Mouse (Mus musculus) forebrain, embryonic 13.5 days (tissue): ENCODE data around the gene Camk2d. TPM values are rescaled to one million over a fixed set of nuclear protein-coding genes. Genes with fewer than 3 reads are reported as not detected.

Source experiments
- ATAC-seq: fragments of 200-750 bp; cut with Nextera tagmentation; 2 replicates; pipeline ENCODE4 v1.8.0; 2017
- H3K27ac ChIP-seq: fragments of 300-500 bp; sonication (generic); 2 replicates; pipeline ENCODE4 v1.5.1; 2015; ENCODE audit warnings: inconsistent platforms, mild to moderate bottlenecking, moderate library complexity
- H3K27me3 ChIP-seq: fragments of 300-500 bp; sonication (generic); 2 replicates; pipeline ENCODE4 v1.6.1; 2015; ENCODE audit warnings: mild to moderate bottlenecking, inconsistent platforms
- H3K36me3 ChIP-seq: fragments of 300-500 bp; sonication (generic); 2 replicates; pipeline ENCODE4 v1.6.1; 2015; ENCODE audit warnings: mild to moderate bottlenecking, inconsistent platforms; ENCODE audit not compliant: poor library complexity, severe bottlenecking
- H3K4me1 ChIP-seq: fragments of 300-500 bp; sonication (generic); 2 replicates; pipeline ENCODE4 v1.6.1; 2015; ENCODE audit warnings: inconsistent platforms
- H3K4me2 ChIP-seq: fragments of 300-500 bp; sonication (generic); 2 replicates; pipeline ENCODE4 v1.6.1; 2015; ENCODE audit warnings: inconsistent platforms, mild to moderate bottlenecking, moderate library complexity
- H3K4me3 ChIP-seq: fragments of 300-500 bp; sonication (generic); 2 replicates; pipeline ENCODE4 v1.5.1; 2015; ENCODE audit warnings: mild to moderate bottlenecking, inconsistent platforms
- H3K9ac ChIP-seq: fragments of 300-500 bp; sonication (generic); 2 replicates; pipeline ENCODE4 v1.6.1; 2015; ENCODE audit warnings: mild to moderate bottlenecking, inconsistent platforms
- H3K9me3 ChIP-seq: fragments of 300-500 bp; sonication (generic); replicated peaks from 2 replicates; pipeline ENCODE4 v1.6.1; 2016; ENCODE audit warnings: inconsistent platforms
- WGBS: fragments of 180-500 bp; shearing (Covaris S2); methylation state at CpG from one replicate; pipeline ENCODE4 v1.1.7; 2015; 5-methylcytosine and 5-hydroxymethylcytosine counted together
- polyA plus RNA-seq: library from polyadenylated mRNA; unstranded; fragments of >200 nt; fragmentation: Nextera tagmentation; extraction: Ambion mirVana; gene quantifications from 2 replicates; pipeline ENCODE4 v1.2.1, GENCODE M21; 2015

Camk2d gene
- polyA plus RNA-seq, 1 experiment from 2014 or later = 17.8 TPM

GRCm38 (mm10) chr3:126848081-126848480 is 252.0 kb downstream of the Camk2d start:
- no peak overlapping the region for H3K9ac ChIP-seq
- no peak overlapping the region for H3K4me2 ChIP-seq
- no peaks in the 10 kb centered on the region for H3K36me3 ChIP-seq
- no peaks in the 10 kb centered on the region for H3K9me3 ChIP-seq
- no peaks in the 10 kb centered on the region for H3K27me3 ChIP-seq
- H3K4me3 ChIP-seq = no peak overlapping the region
- no peak for ATAC-seq
- WGBS = 96% methylated on average over 1 of the region's 1 CpGs
- H3K27ac ChIP-seq = no peak overlapping the region
- no peaks in the 10 kb centered on the region for H3K4me1 ChIP-seq

DNA sequence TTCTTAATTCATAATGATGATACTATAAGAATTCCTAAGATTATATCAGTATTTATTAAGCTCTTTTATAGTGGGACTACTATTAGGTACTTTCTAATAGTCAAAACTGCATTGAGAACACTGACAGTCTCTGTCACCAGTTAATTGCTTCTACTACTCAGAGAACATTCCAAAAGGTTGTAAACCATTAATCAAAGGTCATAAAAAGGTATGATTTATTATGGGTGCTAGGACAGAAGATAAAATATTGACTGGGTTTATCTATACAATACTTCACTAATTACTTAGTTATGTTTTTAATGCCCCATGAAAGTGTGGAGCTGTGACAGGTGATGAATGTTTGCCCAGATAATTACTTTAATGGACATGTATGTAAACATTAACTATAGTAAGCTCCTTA is 264.3 kb downstream of the Camk2d start:
- no peak for ATAC-seq
- Histone ChIP-seq H3K4me1 (no peaks in the 10 kb centered on the region), H3K4me3 (no peak overlapping the region), H3K4me2 (no peak overlapping the region), H3K9me3 (no peaks in the 10 kb centered on the region), H3K36me3 (no peaks in the 10 kb centered on the region), H3K27me3 (no peaks in the 10 kb centered on the region), H3K27ac (no peak overlapping the region), H3K9ac (no peak overlapping the region)

DNA sequence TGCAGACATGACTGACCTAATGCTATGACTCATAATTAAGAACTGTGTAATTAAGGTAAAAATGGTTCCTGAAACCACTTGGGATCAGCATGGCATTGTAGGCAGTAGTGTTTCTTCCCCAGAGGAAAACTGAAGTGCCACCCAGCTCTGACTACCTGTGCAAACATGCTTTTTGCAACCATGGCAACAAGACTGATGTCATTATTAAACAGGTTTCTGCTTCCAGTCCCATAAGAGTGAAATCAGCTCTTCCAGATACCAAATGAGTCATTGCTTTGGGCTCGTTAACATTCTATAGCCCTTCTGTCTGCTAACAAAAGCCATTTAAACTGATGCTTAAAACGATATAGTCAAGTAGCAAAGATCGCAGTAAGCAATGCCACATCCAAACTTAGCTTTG is 273.5 kb downstream of the Camk2d start:
- 32% methylated on average over 3 of the region's 3 CpGs for WGBS
- Histone ChIP-seq H3K9ac (no peak overlapping the region), H3K9me3 (no peaks in the 10 kb centered on the region), H3K27ac (no peak overlapping the region), H3K4me1 (no peaks in the 10 kb centered on the region), H3K36me3 (no peaks in the 10 kb centered on the region), H3K4me3 (no peak overlapping the region), H3K4me2 (no peak overlapping the region), H3K27me3 (no peaks in the 10 kb centered on the region)
- peak; percentile 51; the same call in 1 of the 2 replicates for ATAC-seq

GRCm38 (mm10) chr3:126870688-126871087 is 274.6 kb downstream of the Camk2d start:
- 89% methylated on average over 1 of the region's 1 CpGs for WGBS
- H3K9me3 ChIP-seq = no peaks in the 10 kb centered on the region
- no peak overlapping the region for H3K4me3 ChIP-seq
- H3K36me3 ChIP-seq = no peaks in the 10 kb centered on the region
- no peaks in the 10 kb centered on the region for H3K27me3 ChIP-seq
- H3K27ac ChIP-seq = no peak overlapping the region
- H3K9ac ChIP-seq = no peak overlapping the region
- ATAC-seq = no peak
- H3K4me2 ChIP-seq = no peak overlapping the region
- no peaks in the 10 kb centered on the region for H3K4me1 ChIP-seq

- Histone ChIP-seq H3K9ac (no peak overlapping the region), H3K4me2 (no peak overlapping the region), H3K4me3 (no peak overlapping the region), H3K4me1 (no peaks in the 10 kb centered on the region), H3K36me3 (no peaks in the 10 kb centered on the region), H3K27ac (no peak overlapping the region), H3K27me3 (no peaks in the 10 kb centered on the region), H3K9me3 (no peaks in the 10 kb centered on the region)
- no peak for ATAC-seq
- 62% methylated on average over 1 of the region's 1 CpGs for WGBS
Observed at GRCm38 (mm10) chr3:126878233-126878632, 282.1 kb downstream of the Camk2d start.

DNA sequence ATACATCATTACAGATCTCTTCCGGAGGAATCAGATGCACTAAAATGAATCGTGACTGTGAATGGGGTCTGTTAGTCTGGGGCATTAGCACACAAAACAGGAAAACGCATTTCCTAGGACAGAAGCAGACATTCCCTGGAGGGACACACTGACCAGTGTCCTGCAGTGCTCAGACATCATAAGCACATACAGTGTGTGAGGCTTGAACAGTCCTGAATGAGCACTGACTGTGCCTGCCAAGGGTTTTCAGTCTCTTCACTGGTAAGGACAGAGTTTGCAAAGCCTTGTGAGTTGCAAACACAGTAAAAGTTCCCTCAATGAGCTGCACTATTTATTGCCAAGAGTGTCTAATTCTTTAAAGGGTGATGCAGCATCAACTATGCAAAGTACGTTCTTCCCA is 290.0 kb downstream of the Camk2d start:
- no peak overlapping the region for H3K4me2 ChIP-seq
- no peak overlapping the region for H3K9ac ChIP-seq
- no peaks in the 10 kb centered on the region for H3K9me3 ChIP-seq
- no peaks in the 10 kb centered on the region for H3K36me3 ChIP-seq
- no peaks in the 10 kb centered on the region for H3K4me1 ChIP-seq
- H3K27ac ChIP-seq = no peak overlapping the region
- WGBS = 78% methylated on average over 4 of the region's 4 CpGs
- no peaks in the 10 kb centered on the region for H3K27me3 ChIP-seq
- no peak overlapping the region for H3K4me3 ChIP-seq
- ATAC-seq = no peak

GRCm38 (mm10) chr3:126886644-126887043 is 290.5 kb downstream of the Camk2d start:
- H3K36me3 ChIP-seq = no peaks in the 10 kb centered on the region
- ATAC-seq = no peak
- H3K9ac ChIP-seq = no peak overlapping the region
- no peaks in the 10 kb centered on the region for H3K4me1 ChIP-seq
- H3K9me3 ChIP-seq = no peaks in the 10 kb centered on the region
- H3K27me3 ChIP-seq = no peaks in the 10 kb centered on the region
- H3K4me3 ChIP-seq = no peak overlapping the region
- no peak overlapping the region for H3K4me2 ChIP-seq
- 62% methylated on average over 4 of the region's 4 CpGs for WGBS
- H3K27ac ChIP-seq = no peak overlapping the region

Other genes with a start within 250 kb of the Camk2d start
- gene Arsj, start 232.6 kb upstream of the Camk2d start, polyA plus RNA-seq = 0.10 and 0.13 TPM in 2 replicates